Mouse (Mus musculus) embryo, embryonic 10.5 days (tissue): Measurements from ENCODE around the gene 1190007I07Rik.

ENCODE experiments used
- DNase-seq: peaks from one replicate; pipeline ENCODE4 v3.0.0-alpha.2; 2015; ENCODE audit warnings: low spot score

Gene 1190007I07Rik

DNA sequence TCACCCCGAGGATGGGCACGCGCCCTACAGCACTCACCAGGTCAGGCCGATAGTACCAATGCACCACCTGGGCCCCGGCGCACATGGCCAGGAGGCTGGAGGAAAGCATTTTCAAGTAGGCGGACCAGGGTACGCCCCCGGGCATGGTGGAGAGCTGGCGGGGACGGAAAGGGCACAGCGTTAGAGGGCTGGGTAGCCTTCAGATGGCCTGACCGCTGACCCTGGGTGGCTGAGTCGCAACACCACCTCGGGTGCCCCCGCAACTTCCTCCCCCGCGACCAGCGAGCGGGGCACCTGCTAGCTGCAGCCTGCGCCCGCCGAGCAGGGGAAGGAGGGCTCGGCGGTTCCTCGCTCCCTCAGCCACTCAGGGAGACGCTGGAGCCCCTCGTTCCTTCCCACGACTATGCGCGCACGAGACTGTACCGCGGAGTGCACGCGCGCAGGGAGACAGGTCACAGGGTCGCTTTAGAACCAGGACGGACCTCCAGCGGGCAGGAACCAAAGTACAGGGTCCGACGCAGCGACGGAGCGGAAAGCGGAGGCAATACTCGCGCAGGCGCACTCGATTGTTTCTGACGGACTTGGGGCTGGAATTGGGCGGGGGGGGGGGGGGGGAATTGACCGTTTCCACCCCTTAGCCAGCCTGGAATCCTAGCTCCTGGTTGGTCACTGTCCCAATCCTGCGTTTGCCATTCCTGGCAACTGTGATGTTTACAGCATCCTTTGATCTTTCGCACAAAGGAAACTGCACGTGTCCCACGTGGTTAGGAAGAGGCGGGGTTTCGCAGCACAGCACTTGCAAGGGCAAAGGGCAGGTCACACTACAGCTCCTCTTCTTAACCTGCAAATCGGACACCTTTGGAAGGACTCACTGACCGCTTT is at the start of gene 1190007I07Rik:
Gene 1190007I07Rik, minus strand, starts transcription at position 558 of the 882 bp plus-strand sequence.
- peak; percentile 93 for DNase-seq

DNA sequence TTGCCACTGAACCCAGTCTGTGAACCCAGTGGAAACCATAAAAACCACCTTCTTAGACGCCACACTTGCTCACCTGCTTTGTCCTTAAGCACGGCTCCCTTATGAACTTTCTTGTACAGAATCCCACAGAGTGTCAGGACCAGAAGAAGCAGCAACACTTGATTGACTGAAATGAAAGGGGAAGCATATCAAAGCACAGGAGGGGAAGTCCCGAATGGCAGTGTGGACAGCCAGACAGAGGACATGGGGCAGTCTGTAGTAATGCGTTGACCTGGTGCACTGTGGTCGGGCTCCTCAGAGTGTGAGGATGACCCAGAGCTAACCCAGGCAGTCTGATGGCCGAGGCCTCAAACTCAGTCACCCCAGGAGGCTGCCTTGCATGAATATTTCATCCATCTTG is 47.2 kb upstream of the 1190007I07Rik start:
- no peak for DNase-seq

GRCm38 (mm10) chr10:82666436-82667234 is 43.6 kb upstream of the 1190007I07Rik start:
- peak; percentile 94 for DNase-seq

GRCm38 (mm10) chr10:82665951-82666350 is 42.9 kb upstream of the 1190007I07Rik start:
- DNase-seq, result no peak

DNA sequence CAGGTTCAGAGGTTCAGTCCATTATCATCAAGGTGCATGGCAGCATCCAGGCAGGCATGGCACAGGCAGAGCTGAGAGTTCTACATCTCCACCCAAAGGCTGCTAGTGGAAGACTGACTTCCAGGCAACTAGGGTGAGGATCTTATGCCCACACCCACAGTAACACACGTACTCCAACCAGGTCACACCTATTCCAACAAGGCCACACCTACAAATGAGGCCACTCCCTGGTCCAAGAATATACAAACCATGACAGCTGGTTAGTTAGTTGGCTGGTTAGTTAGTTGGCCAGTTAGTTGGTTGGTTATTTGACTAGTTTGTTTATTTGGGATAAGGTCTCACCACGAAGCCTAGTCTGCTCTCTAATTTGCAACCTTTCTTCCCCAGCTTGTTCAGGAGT is 40.3 kb upstream of the 1190007I07Rik start:
- no peak for DNase-seq

- no peak for DNase-seq
Observed at GRCm38 (mm10) chr10:82662267-82662990, 39.4 kb upstream of the 1190007I07Rik start.

GRCm38 (mm10) chr10:82661820-82662219 is 38.8 kb upstream of the 1190007I07Rik start:
- DNase-seq, result no peak

- no peak for DNase-seq
Observed at GRCm38 (mm10) chr10:82654581-82654980, 31.6 kb upstream of the 1190007I07Rik start.

DNA sequence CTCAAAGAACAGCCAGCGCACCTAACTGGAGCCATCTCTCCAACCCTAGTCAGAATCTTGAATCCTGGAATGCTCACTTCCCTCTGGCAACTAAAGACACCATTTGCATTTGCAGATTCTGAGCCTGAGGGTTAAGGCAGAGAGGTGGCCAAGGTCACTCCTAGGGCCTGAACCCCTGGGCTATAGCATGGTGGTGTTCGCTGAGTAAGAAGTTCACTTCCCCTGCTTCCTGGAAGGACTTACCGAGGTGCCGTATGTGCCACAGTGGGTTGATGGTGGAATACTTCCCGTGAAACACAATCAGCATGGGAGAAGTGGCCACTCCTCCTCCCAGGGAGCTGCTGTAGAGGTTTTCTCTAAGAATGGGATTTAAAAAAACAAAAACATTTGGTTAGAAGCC is 29.6 kb upstream of the 1190007I07Rik start:
- DNase-seq, result no peak

DNA sequence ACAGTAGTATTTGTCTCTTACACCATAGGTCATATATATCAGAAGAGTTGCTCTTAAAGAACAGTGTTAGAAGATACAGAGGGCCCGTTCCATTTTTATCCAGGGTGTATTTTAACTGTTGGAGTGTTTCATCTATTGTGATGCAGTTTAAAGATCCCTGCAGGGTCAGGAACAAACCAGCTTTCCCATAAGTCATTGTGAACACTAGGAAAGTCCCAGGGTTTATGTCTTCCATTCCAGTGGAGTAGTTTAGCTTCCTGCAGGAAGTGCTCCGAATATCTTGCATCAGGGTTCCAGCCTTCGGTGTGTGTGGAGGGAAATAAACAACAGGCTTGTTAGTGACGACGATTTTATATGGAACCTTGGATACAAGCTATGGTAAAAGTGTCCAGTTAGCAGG is 28.2 kb upstream of the 1190007I07Rik start:
- no peak for DNase-seq

- no peak for DNase-seq
Observed at GRCm38 (mm10) chr10:82647205-82647811, 24.3 kb upstream of the 1190007I07Rik start.

DNA sequence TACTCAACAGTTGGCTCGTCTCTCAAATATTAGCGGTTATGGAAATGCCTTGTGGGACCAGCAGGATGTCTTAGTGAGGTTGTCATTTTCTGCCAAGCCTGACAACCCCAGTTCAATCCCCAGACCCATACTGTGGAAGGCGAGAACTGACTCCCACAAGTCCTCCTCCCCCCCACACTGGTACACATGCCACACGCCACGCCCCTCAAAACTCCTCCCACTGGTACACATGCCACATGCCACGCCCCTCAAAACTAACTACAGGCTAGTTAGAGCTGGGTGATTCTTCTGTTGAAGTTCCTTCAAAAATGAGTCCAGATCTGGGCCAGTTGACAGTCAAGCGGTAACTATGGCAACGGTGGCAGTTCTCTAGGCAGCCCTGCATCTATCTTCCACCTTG is 23.1 kb upstream of the 1190007I07Rik start:
- no peak for DNase-seq

DNA sequence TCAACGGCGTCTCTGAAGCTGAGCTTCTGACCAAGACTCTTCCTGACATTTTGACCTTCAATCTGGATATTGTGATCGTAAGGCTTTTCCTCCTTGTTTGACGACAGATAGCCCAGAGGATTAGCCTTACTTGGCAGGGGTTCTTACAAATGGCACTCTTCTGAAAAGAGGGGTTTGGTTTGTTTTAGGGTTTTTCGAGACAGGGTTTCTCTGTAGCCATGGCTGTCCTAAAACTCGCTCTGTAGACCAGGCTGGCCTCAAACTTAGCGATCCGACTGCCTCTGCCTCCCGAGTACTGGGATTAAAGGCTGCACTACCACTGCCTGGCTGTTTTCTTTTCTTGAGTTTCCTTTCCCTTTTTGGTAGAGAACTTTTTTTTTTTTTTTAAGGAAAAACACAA is 18.5 kb upstream of the 1190007I07Rik start:
- no peak for DNase-seq

GRCm38 (mm10) chr10:82639032-82639698 is 16.1 kb upstream of the 1190007I07Rik start:
- DNase-seq, result no peak

- no peak for DNase-seq
Observed at GRCm38 (mm10) chr10:82636321-82636720, 13.3 kb upstream of the 1190007I07Rik start.

DNA sequence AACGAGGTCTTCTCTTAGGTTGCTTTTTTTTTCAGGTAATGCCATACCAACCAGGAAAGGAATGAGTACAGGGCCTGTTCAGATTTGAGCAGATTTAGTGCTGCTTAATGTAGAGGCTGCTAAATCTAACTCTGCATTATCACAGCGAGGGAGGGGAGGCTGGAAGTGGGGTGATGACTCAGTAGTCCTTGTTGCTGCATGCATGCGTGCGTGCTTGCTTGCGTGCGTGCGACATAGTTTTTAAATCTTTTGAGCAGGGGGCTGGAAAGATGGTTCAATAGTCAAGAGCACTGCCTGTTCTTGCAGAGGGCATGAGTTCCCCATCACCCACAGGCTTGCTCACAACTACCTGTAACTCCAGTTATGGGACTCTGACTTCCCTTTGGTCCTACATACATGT is 11.3 kb upstream of the 1190007I07Rik start:
- DNase-seq, result no peak

GRCm38 (mm10) chr10:82632496-82633280 is 9.7 kb upstream of the 1190007I07Rik start:
- DNase-seq, result no peak

GRCm38 (mm10) chr10:82631133-82631532 is 8.1 kb upstream of the 1190007I07Rik start:
- DNase-seq, result no peak

DNA sequence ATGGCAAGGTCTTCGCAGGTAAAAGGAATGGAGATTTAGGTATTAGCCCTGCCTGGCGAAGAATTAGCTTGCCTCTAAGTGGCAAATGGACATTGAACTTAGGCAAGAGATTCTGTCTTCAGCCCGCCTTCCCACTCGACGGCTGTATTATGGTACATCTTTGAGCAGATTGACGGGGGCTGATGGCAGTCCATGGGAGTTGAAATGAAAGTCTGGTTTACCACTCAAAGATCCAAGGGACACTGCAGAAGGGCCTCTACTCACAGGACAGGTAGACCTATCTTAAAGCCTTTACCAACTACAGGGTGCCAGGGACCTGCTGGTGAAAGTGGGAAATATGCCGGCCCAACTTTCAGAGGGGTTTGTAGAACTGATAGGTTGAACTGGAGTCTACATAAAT is 7.5 kb upstream of the 1190007I07Rik start:
- no peak for DNase-seq

GRCm38 (mm10) chr10:82629586-82630255 is 6.7 kb upstream of the 1190007I07Rik start, which contains the start of gene Tdg:
Tdg (plus strand) TSS chr10:82629828.
- peak; percentile 96 for DNase-seq
